Mouse (Mus musculus) ES-E14 (cell line): Measurements from ENCODE around the gene Stk38l. TPM values are rescaled to one million over a fixed set of nuclear protein-coding genes. Genes with fewer than 3 reads are reported as not detected.
"Not testable (repeated sequence)": the region's sequence is repeated elsewhere in the genome, so short reads cannot be mapped to it uniquely, and the experiment has no call there.

ENCODE experiments used
- DNase-seq: peaks from one replicate; pipeline ENCODE4 v3.0.0-alpha.2; 2013; ENCODE audit warnings: low read depth, low spot score
- H3K27ac ChIP-seq: 2 replicates; pipeline ENCODE4 v1.5.1; 2012; ENCODE audit warnings: low read depth, mild to moderate bottlenecking, low read length, moderate library complexity, mixed read lengths; ENCODE audit not compliant: poor library complexity, insufficient read depth, severe bottlenecking
- H3K36me3 ChIP-seq: 2 replicates; pipeline ENCODE4 v1.6.1; 2012; ENCODE audit warnings: mild to moderate bottlenecking, low read length, moderate library complexity, mixed read lengths; ENCODE audit not compliant: control insufficient read depth, poor library complexity, insufficient read depth, severe bottlenecking
- H3K4me1 ChIP-seq, 2 experiments: fragments of 150-350 bp in 1 of 2; sonication (generic) in 1 of 2; 2 replicates each; pipeline ENCODE4 v1.6.1; 2012; ENCODE audit warnings: low read length in 2 of 2, mild to moderate bottlenecking in 1 of 2, mixed read lengths in 1 of 2; ENCODE audit not compliant: control insufficient read depth in 2 of 2, insufficient read depth in 2 of 2, poor library complexity in 1 of 2
- H3K4me3 ChIP-seq, 2 experiments: fragments of 150-350 bp in 1 of 2; sonication (generic) in 1 of 2; 2 replicates each; pipeline ENCODE4 v1.5.1; 2012; ENCODE audit warnings: low read length in 2 of 2, low read depth in 1 of 2, mild to moderate bottlenecking in 1 of 2, mixed read lengths in 1 of 2; ENCODE audit not compliant: insufficient read depth in 1 of 2, poor library complexity in 1 of 2, severe bottlenecking in 1 of 2
- H3K9ac ChIP-seq: 2 replicates; pipeline ENCODE4 v1.6.1; 2012; ENCODE audit warnings: low read depth, mild to moderate bottlenecking, low read length, mixed read lengths; ENCODE audit not compliant: poor library complexity, insufficient read depth, severe bottlenecking
- H3K9me3 ChIP-seq: fragments of 150-350 bp; sonication (generic); 2 replicates; pipeline ENCODE4 v1.6.1; 2012; ENCODE audit warnings: low read depth, mild to moderate bottlenecking, low read length; ENCODE audit not compliant: control insufficient read depth, insufficient read depth
- CHD2 ChIP-seq: IDR thresholded peaks from 2 replicates; pipeline ENCODE4 v1.6.1; 2014; ENCODE audit warnings: mild to moderate bottlenecking, low read depth, low read length, inconsistent platforms
- HCFC1 ChIP-seq: IDR thresholded peaks from 2 replicates; pipeline ENCODE4 v1.6.1; 2012; ENCODE audit warnings: low read length, inconsistent platforms, borderline replicate concordance; ENCODE audit not compliant: insufficient read depth
- MAFK ChIP-seq: IDR thresholded peaks from 2 replicates; pipeline ENCODE4 v1.6.1; 2014; ENCODE audit warnings: mild to moderate bottlenecking, low read depth, low read length, inconsistent platforms; ENCODE audit not compliant: insufficient read depth
- ZC3H11A ChIP-seq: IDR thresholded peaks from 2 replicates; pipeline ENCODE4 v1.6.1; 2012; ENCODE audit warnings: low read depth, mild to moderate bottlenecking, inconsistent platforms, low read length, borderline replicate concordance
- ZNF384 ChIP-seq: IDR thresholded peaks from 2 replicates; pipeline ENCODE4 v1.6.1; 2012; ENCODE audit warnings: low read depth, low read length, inconsistent platforms
- in situ Hi-C, 2 experiments: fragments of 600-800 bp; cut with MboI; formaldehyde crosslinking; loops; one replicate each; pipeline ENCODE4 v1.15.1; 2025; ENCODE audit warnings: low sequenced_read_pairs in 2 of 2, inconsistent platforms in 1 of 2; ENCODE audit not compliant: unreplicated experiment in 2 of 2
- total RNA-seq: library from RNA; depleted of rRNA; stranded (reverse); fragments of 300-350 nt; gene quantifications from 2 replicates; pipeline ENCODE4 v1.2.3, GENCODE M21; 2012

Gene Stk38l
- total RNA-seq, 1 experiment = 14.3 TPM

DNA sequence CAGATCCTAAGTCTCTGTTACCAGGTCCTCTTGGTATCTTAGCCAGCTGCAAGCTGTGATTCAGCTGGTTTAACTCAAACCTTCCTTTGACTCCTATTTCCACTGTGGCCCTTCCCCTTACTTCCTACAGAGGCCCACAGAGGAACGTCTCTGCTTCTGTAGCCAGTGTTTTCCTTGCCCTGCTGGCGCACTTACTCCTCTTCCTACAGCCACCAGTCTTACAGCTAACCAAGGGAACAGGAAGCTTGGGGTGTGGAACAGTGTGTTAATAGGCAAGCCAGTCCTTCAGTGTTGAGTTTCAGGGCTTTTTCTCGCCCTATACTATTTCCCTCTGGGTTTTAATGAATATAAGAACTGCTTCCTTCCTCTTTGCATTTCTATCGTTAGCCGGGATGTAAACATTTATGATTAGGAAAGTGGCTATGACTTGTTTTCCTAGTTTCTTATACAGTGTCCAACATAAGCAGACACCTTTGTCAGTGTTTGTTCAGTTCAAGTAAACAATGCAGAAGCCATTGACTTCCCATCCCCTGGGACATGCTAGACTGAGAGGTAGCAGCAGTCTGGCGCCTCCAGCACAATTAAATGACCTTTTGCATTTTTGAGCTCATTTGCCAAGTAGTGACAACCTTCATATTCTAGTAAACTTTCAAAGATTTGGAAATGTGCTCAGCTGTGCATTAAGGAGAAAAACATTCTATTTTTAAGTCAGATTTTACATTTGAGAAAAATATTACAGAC lies 45.4 kb downstream of the Stk38l start:
- in situ Hi-C loops = no loop called here

GRCm38 (mm10) chr6:146770808-146771207 lies 46.0 kb downstream of the Stk38l start:
- in situ Hi-C loops = no loop called here
- Histone ChIP-seq H3K27ac (no peak overlapping the region), H3K4me1 (no peaks in the 10 kb centered on the region), H3K4me3 (no peak overlapping the region), H3K9me3 (no peaks in the 10 kb centered on the region), H3K9ac (no peak overlapping the region), H3K36me3 (peaks cover 13% of the 10 kb centered on the region)
- DNase-seq = no peak
- TF ChIP-seq ZNF384 = no peak
- TF ChIP-seq ZC3H11A = no peak
- no peak for TF ChIP-seq CHD2
- TF ChIP-seq MAFK = no peak
- no peak for TF ChIP-seq HCFC1

More for the DNA sequence above, 45.4 kb downstream of the Stk38l start:
- no peak overlapping the region for H3K9ac ChIP-seq
- no peak for DNase-seq
- H3K27ac ChIP-seq = no peak overlapping the region
- H3K4me1 ChIP-seq = no peaks in the 10 kb centered on the region
- peaks cover 13% of the 10 kb centered on the region for H3K36me3 ChIP-seq
- no peak overlapping the region for H3K4me3 ChIP-seq
- TF ChIP-seq ZC3H11A = no peak
- no peak for TF ChIP-seq CHD2
- no peak for TF ChIP-seq MAFK
- no peak for TF ChIP-seq ZNF384
- TF ChIP-seq HCFC1 = no peak
- H3K9me3 ChIP-seq = no peaks in the 10 kb centered on the region

DNA sequence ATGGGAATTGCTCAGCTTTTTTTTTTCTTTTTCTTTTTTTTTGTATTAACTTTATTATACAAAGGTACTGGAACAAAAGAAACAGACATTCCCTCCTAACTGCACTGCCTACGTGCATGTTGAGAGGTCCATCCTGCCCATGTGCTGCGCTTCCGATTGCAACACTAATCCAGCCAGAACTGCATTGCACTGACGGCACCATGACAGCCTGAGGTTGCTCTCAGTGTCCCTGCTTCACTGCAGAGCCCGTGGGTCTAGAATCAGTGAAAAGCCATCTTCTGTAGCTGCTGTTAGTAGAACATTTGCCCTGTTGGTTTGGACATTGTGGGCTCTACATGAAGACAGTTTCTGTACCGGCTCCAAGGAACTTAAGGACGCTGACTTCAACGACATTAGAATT lies 51.1 kb downstream of the Stk38l start:
- H3K27ac ChIP-seq, in situ Hi-C loops, H3K4me1 ChIP-seq, DNase-seq, H3K9ac ChIP-seq, H3K4me3 ChIP-seq, H3K36me3 ChIP-seq, H3K9me3 ChIP-seq: not testable (repeated sequence)

DNA sequence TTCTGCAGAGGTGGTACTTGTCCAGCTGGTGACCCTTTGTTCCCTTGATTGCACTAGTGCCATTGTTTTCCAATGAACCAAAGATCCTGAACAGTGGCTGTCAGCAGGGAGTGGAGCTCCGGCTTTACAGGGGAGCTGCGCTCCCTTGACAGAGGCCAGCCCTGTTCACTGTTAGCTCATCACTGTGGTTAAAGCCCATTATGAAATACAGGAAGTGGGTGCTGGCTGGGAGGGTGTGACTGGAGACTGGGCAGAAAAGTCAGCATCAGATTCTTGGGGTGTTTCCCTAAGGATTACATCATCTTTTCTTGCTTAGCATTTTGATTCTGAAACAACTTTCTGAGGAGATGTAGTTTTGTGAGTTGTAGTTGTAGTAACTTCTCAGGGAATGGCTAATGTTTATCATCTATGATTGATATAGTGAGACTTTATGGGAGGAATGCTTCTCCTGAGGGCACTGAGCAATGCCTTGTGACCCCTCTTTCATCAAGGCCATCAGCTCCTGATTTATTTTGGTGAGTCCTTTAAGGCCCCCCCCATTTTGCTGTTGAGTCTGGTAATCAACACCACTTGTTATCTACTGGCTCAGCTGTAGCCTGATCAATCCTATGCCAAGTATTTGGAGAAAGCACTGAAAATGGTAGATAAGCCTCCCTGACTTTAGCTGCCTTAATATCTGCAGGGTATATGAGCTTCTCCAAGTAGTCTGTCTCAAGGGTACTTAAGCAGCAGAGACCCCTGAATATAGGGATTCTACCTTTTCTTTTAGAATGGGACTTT lies 52.0 kb downstream of the Stk38l start:
- DNase-seq = no peak
- H3K4me1 ChIP-seq = no peaks in the 10 kb centered on the region
- no peak overlapping the region for H3K4me3 ChIP-seq
- in situ Hi-C loops = no loop called here
- TF ChIP-seq MAFK = no peak
- no peak for TF ChIP-seq CHD2
- no peak for TF ChIP-seq ZC3H11A
- no peak for TF ChIP-seq ZNF384
- no peak for TF ChIP-seq HCFC1
- peaks cover 5% of the 10 kb centered on the region for H3K36me3 ChIP-seq
- no peaks in the 10 kb centered on the region for H3K9me3 ChIP-seq
- no peak overlapping the region for H3K27ac ChIP-seq
- H3K9ac ChIP-seq = no peak overlapping the region

- no peaks in the 10 kb centered on the region for H3K4me1 ChIP-seq
- peaks cover 3% of the 10 kb centered on the region; the same call in 1 of the 2 replicates for H3K36me3 ChIP-seq
- H3K9me3 ChIP-seq = no peaks in the 10 kb centered on the region
- TF ChIP-seq HCFC1 (no peak), ZC3H11A (no peak), ZNF384 (no peak), CHD2 (no peak), MAFK (no peak)
- in situ Hi-C loops = no loop called here
- H3K27ac ChIP-seq = no peak overlapping the region
- DNase-seq = no peak
- no peak overlapping the region for H3K9ac ChIP-seq
- H3K4me3 ChIP-seq = no peak overlapping the region
Observed at GRCm38 (mm10) chr6:146778055-146778454, 53.3 kb downstream of the Stk38l start.
